Mouse (Mus musculus) kidney, embryonic 16.5 days (tissue): ENCODE measurements around the gene Trib2. TPM values are rescaled to one million over a fixed set of nuclear protein-coding genes. Genes with fewer than 3 reads are reported as not detected.
A peak's percentile ranks its signal among the peaks of the same experiment; 100 is the strongest.

Experiments
- ATAC-seq: fragments of 200-750 bp; cut with Nextera tagmentation; 2 replicates; pipeline ENCODE4 v1.8.0; 2017; ENCODE audit warnings: moderate TSS enrichment; ENCODE audit not compliant: low FRiP score, low TSS enrichment
- H3K27ac ChIP-seq: fragments of 300-500 bp; sonication (generic); 2 replicates; pipeline ENCODE4 v1.5.1; 2014; ENCODE audit warnings: low read length
- H3K27me3 ChIP-seq: fragments of 300-500 bp; sonication (generic); 2 replicates; pipeline ENCODE4 v1.6.1; 2014; ENCODE audit warnings: low read length, control low read depth, mixed read lengths; ENCODE audit not compliant: insufficient read depth
- H3K36me3 ChIP-seq: fragments of 300-500 bp; sonication (generic); 2 replicates; pipeline ENCODE4 v1.6.1; 2014; ENCODE audit warnings: low read length, control low read depth, mixed read lengths; ENCODE audit not compliant: insufficient read depth
- H3K4me1 ChIP-seq: fragments of 300-500 bp; sonication (generic); 2 replicates; pipeline ENCODE4 v1.6.1; 2014; ENCODE audit warnings: low read length, control low read depth, mixed read lengths; ENCODE audit not compliant: insufficient read depth
- H3K4me2 ChIP-seq: fragments of 300-500 bp; sonication (generic); replicated peaks from 2 replicates; pipeline ENCODE4 v1.6.1; 2014; ENCODE audit warnings: low read depth, low read length
- H3K4me3 ChIP-seq: fragments of 300-500 bp; sonication (generic); 2 replicates; pipeline ENCODE4 v1.5.1; 2014; ENCODE audit warnings: mild to moderate bottlenecking, low read length
- H3K9ac ChIP-seq: fragments of 300-500 bp; sonication (generic); replicated peaks from 2 replicates; pipeline ENCODE4 v1.6.1; 2014; ENCODE audit warnings: low read length
- H3K9me3 ChIP-seq: fragments of 300-500 bp; sonication (generic); 2 replicates; pipeline ENCODE4 v1.6.1; 2016; ENCODE audit warnings: low read length, control low read depth
- WGBS: fragments of 180-500 bp; shearing (Covaris S2); extraction: QIAGEN DNeasy Blood & Tissue Kit; methylation state at CpG from one replicate; pipeline ENCODE4 v1.1.7; 2014; 5-methylcytosine and 5-hydroxymethylcytosine counted together
- microRNA-seq: library from miRNA; unstranded; fragments of <30 nt; microRNA quantifications from one replicate; pipeline ENCODE4, GENCODE M21; 2016
- polyA plus RNA-seq: library from polyadenylated mRNA; unstranded; fragments of >200 nt; fragmentation: Nextera tagmentation; extraction: Ambion mirVana; gene quantifications from 2 replicates; pipeline ENCODE4 v1.2.1, GENCODE M21; 2015

The Trib2 gene
- polyA plus RNA-seq, 1 experiment from 2014 or later = 58.6 TPM

DNA sequence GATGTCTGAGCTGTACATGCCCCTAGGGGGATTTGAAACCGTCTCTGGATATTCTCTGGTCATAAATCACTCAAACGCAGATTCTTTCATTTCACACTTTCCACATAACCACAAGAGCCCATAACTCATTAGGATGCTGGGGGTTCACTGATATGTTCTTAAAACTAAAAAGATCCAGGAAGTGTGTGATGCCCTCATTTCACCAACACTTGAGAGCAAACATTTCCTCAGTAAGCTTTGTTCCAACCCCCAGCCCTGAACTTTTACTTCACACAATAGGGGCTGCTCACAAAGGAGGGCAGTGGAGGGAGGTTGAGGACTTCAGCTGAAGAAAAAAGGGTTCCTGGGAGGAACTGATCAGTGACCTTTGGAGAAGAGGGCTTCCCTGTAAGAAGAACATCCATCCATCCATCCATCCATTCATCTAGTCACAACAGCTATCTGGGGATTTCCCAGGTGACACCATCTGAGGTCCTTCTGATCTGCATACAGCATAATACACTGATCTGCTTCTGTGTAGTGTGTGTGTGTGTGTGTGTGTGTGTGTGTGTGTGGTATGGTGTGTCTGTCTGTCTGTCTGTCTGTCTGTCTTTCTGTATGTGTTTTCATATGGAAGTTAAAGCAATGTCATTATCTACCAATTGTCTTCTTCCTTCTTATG, 61.6 kb downstream of the Trib2 start:
- Histone ChIP-seq H3K36me3 (no peaks in the 10 kb centered on the region), H3K4me3 (no peak overlapping the region), H3K27me3 (no peaks in the 10 kb centered on the region), H3K9ac (no peak overlapping the region), H3K27ac (peak overlapping the region; percentile 26), H3K4me2 (no peak overlapping the region), H3K4me1 (no peaks in the 10 kb centered on the region), H3K9me3 (no peaks in the 10 kb centered on the region)
- ATAC-seq = 0 out of 2 replicates have a peak, but pooled peaks have one; percentile 27
- 24% methylated on average over 2 of the region's 2 CpGs for WGBS

DNA sequence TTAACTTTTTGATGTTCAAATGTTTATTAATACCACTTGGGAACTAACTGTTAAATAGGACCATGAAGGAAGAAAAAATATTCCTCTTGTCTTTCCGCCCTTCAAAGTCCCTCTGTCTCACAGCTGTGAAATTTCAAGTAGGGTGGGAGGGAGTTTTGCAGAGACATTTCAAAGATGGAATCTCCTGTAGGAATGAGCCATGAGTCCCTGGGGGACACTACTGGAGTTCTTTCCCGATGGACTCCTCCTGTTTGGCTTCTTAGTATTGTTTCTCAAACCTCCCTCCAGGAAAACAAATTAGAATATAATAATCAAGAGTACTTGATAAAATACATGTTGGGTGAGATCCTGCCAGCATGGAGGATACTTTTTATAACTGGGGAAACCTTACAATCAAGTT, 62.1 kb downstream of the Trib2 start:
- no peak overlapping the region; the same call in 1 of the 2 replicates for H3K27ac ChIP-seq
- WGBS = 39% methylated on average over 2 of the region's 2 CpGs

DNA sequence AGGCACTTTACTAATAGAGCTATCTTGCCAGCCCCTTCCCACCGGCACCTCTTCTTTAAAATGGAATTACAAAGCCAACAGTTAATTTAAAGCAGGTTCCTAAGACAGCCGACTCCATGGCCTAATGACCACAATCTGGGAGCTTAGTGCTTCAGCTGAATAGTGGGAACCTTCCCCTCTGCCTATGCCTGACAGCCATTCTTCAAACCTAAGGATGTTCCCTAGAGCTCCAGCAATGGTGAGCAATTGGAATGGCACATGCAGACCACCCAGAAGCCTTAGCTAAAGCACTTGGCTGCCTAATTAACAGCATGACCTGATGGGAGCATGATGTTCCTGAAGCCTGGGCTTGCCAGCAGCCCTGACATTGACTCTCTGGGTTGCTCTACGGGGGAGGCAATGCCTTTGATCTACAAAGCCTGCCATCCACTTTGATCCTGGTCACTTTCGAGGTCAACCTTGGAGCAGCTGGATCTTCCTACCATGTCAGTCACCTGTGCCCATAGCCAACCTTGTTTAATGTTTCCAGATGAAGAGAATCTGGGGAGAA, 67.0 kb downstream of the Trib2 start:
- whole genome bisulfite sequencing = 18% methylated on average over 4 of the region's 4 CpGs
- no peak overlapping the region for H3K9ac ChIP-seq
- peaks cover 10% of the 10 kb centered on the region; the same call in 1 of the 2 replicates for H3K4me1 ChIP-seq
- H3K27me3 ChIP-seq = no peaks in the 10 kb centered on the region
- H3K4me2 ChIP-seq = no peak overlapping the region
- no peaks in the 10 kb centered on the region for H3K9me3 ChIP-seq
- ATAC-seq = peak; percentile 74
- H3K4me3 ChIP-seq = no peak overlapping the region
- no peak overlapping the region for H3K27ac ChIP-seq
- H3K36me3 ChIP-seq = no peaks in the 10 kb centered on the region

More for the DNA sequence above, 62.1 kb downstream of the Trib2 start:
- Histone ChIP-seq H3K9me3 (no peaks in the 10 kb centered on the region), H3K9ac (no peak overlapping the region), H3K4me3 (no peak overlapping the region), H3K4me1 (peaks cover 4% of the 10 kb centered on the region; the same call in 1 of the 2 replicates), H3K4me2 (no peak overlapping the region), H3K36me3 (no peaks in the 10 kb centered on the region), H3K27me3 (no peaks in the 10 kb centered on the region)
- ATAC-seq = peak; percentile 46; the same call in 1 of the 2 replicates

DNA sequence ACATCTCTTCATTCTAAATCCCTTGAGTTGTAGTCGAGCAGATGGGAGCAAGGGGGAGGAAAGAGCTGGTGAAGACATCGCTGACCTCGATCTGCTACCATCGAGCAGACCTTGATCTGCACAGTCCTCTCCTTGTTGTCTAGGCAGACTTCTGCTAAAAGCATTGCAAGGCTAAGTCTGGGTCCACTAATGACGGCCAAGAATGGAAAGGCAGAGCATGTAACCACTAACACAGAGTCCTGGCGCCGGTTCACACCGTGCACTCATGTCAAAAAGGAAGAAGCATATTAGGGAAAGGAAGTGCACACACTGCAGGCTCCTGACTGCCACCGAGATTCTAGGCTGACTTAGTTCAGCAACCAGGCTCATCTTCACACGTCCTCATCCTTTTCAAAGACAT, 71.0 kb downstream of the Trib2 start:
- H3K9ac ChIP-seq = no peak overlapping the region
- no peaks in the 10 kb centered on the region for H3K9me3 ChIP-seq
- H3K27me3 ChIP-seq = no peaks in the 10 kb centered on the region
- no peak for ATAC-seq
- no peak overlapping the region for H3K27ac ChIP-seq
- WGBS = 51% methylated on average over 10 of the region's 10 CpGs
- H3K4me2 ChIP-seq = no peak overlapping the region
- no peaks in the 10 kb centered on the region for H3K36me3 ChIP-seq
- peaks cover 15% of the 10 kb centered on the region for H3K4me1 ChIP-seq
- H3K4me3 ChIP-seq = no peak overlapping the region

Small RNAs within 50 kb of the gene (microRNA-seq; reads per million reads assigned to microRNA genes)
- gene Mir6387 = not detected
